Mouse (Mus musculus): ENCODE measurements around the gene Tcaf3. TPM values are rescaled to one million over a fixed set of nuclear protein-coding genes. Genes with fewer than 3 reads are reported as not detected.

The Tcaf3 gene
- polyA plus RNA-seq (2014; fragmentation: Illumina TruSeq; extraction: RNeasy Lipid Tissue Mini Kit (QIAGEN cat#74804)): not detected

GRCm38 (mm10) chr6:42597592-42597991 lies at the start of gene Tcaf3:
Tcaf3 (minus strand) TSS chr6:42597692.

DNA sequence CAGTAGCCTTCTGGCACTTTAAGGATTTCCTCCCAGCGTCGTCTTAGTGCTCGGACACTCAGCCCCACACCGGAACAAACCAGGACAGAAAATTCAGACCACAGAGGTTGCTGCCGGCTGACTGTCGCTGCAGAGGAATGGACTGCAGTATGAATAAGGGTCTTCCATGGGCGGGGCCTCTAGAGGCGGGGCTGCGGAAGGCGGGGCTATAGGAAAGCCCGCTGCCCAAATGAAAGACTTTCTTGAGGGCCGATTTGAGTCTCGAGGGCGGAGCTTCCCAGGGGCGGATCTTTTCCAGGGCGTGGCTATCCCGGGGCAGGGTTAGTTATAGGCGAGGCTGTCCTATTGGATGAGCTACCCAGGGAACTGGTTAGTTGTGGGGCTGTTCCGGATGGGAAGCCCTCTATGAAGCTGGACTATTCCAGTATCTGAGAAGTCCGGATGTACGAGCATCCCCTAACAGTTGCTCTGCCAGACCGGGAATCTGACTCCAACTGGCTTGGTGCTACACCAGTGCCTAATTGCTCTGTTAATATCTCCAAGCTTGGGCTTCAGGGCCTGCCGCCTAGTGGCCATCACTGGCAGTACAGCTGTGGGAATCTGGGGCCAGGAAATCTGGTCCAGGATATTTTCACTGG lies 47.5 kb upstream of the Tcaf3 start, which contains the start of gene Tcaf2:
Gene Tcaf2, minus strand, starts transcription at position 343 of the 638 bp plus-strand sequence.

DNA sequence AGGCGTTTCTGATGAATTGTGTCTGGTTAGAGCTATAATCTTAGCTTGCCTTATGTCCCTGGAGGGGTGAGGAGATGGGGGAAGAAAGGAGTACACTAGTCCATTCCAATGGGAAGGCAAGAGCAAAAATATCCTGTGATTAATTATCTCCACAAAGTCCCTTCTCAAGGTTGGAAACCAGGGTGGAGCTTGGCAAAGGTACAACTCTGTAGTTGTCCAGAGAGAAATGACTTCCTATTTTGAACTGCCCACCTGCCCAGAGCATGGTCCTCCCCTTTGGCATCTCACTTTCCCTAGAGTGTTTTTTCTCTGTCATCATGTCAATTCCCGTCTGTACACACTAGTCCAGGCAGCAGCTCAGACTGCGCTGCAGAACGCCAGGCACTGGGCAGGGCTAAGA lies 50.0 kb downstream of the Tcaf3 start, which contains the start of gene Olfr455:
Gene Olfr455, minus strand, starts transcription at position 127 of the 400 bp plus-strand sequence.

Other genes with a start within 250 kb of the Tcaf3 start
- 2.1 TPM for gene Zyx, start 248.1 kb downstream of the Tcaf3 start, polyA plus RNA-seq (2014; fragmentation: Illumina TruSeq; extraction: RNeasy Lipid Tissue Mini Kit (QIAGEN cat#74804))
- 0.20 TPM for gene Epha1, start 224.4 kb downstream of the Tcaf3 start, polyA plus RNA-seq (2014; fragmentation: Illumina TruSeq; extraction: RNeasy Lipid Tissue Mini Kit (QIAGEN cat#74804))
- gene Tas2r143, start 197.5 kb downstream of the Tcaf3 start, polyA plus RNA-seq (2014; fragmentation: Illumina TruSeq; extraction: RNeasy Lipid Tissue Mini Kit (QIAGEN cat#74804)): not detected
- not detected for gene Tas2r135, start 192.3 kb downstream of the Tcaf3 start, polyA plus RNA-seq (2014; fragmentation: Illumina TruSeq; extraction: RNeasy Lipid Tissue Mini Kit (QIAGEN cat#74804))
- gene Tas2r126, start 163.2 kb downstream of the Tcaf3 start, polyA plus RNA-seq (2014; fragmentation: Illumina TruSeq; extraction: RNeasy Lipid Tissue Mini Kit (QIAGEN cat#74804)): not detected
- gene Olfr458, start 132.5 kb downstream of the Tcaf3 start, polyA plus RNA-seq (2014; fragmentation: Illumina TruSeq; extraction: RNeasy Lipid Tissue Mini Kit (QIAGEN cat#74804)): not detected
- gene Olfr457, start 121.4 kb downstream of the Tcaf3 start, polyA plus RNA-seq (2014; fragmentation: Illumina TruSeq; extraction: RNeasy Lipid Tissue Mini Kit (QIAGEN cat#74804)): not detected
- gene Olfr456, start 110.5 kb downstream of the Tcaf3 start, polyA plus RNA-seq (2014; fragmentation: Illumina TruSeq; extraction: RNeasy Lipid Tissue Mini Kit (QIAGEN cat#74804)): not detected
- gene Olfr455, start 50.1 kb downstream of the Tcaf3 start, polyA plus RNA-seq (2014; fragmentation: Illumina TruSeq; extraction: RNeasy Lipid Tissue Mini Kit (QIAGEN cat#74804)): not detected
- 13.4 TPM for gene Tcaf2, start 47.6 kb upstream of the Tcaf3 start, polyA plus RNA-seq (2014; fragmentation: Illumina TruSeq; extraction: RNeasy Lipid Tissue Mini Kit (QIAGEN cat#74804))
- gene Tcaf1, start 112.4 kb upstream of the Tcaf3 start, polyA plus RNA-seq (2014; fragmentation: Illumina TruSeq; extraction: RNeasy Lipid Tissue Mini Kit (QIAGEN cat#74804)): 178 TPM
- not detected for gene Olfr453, start 141.7 kb upstream of the Tcaf3 start, polyA plus RNA-seq (2014; fragmentation: Illumina TruSeq; extraction: RNeasy Lipid Tissue Mini Kit (QIAGEN cat#74804))
- gene Olfr38, start 158.7 kb upstream of the Tcaf3 start, polyA plus RNA-seq (2014; fragmentation: Illumina TruSeq; extraction: RNeasy Lipid Tissue Mini Kit (QIAGEN cat#74804)): not detected
- gene Olfr452, start 187.4 kb upstream of the Tcaf3 start, polyA plus RNA-seq (2014; fragmentation: Illumina TruSeq; extraction: RNeasy Lipid Tissue Mini Kit (QIAGEN cat#74804)): not detected
- gene Olfr450, start 214.2 kb upstream of the Tcaf3 start, polyA plus RNA-seq (2014; fragmentation: Illumina TruSeq; extraction: RNeasy Lipid Tissue Mini Kit (QIAGEN cat#74804)): not detected
- gene Olfr449, start 236.7 kb upstream of the Tcaf3 start, polyA plus RNA-seq (2014; fragmentation: Illumina TruSeq; extraction: RNeasy Lipid Tissue Mini Kit (QIAGEN cat#74804)): not detected

All from ovary, adult 10 weeks (tissue).